ENCODE assay signal across 29 mouse cellular contexts in the genomic region with DNA sequence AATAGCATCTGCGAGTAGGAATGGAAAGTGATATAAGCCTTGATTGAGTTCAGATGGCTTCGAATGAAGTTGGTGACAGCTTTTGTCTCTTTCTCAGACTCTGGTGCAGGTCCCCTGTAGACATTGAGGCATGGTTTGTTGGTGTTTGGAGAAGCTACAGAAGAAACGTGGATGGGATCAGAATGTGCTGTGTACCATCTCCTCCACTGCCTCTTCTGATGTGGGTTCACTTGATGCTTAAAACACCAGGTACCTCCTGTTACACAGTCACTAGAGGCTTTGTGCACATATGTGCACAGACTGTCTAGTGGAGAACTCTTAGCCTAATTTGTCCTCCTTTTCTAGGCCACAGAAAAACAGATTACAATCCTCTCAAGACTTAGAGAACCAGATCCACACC. TPM values are rescaled to one million over a fixed set of nuclear protein-coding genes. Genes with fewer than 3 reads are reported as not detected.
DNase-seq lines count a peak whose midpoint lies in the region; ATAC-seq lines count a peak whose summit lies in the region.
"Had no signal": no experiment of that assay in that cellular context is flagged by ENCODE, and none has a peak within 500 bp of the region (broad histone marks: within the 10 kb centered on the region; RNA-seq: fewer than 3 reads in every experiment).

No protein-coding gene starts in this region.

- no peak for ATAC-seq in CD4-positive, CD25-positive, alpha-beta regulatory T cell, adult 4 months
- ATAC-seq: forebrain, embryonic 15.5 days; Patski had no signal

- DNase-seq in CD4-positive, CD25-positive, alpha-beta regulatory T cell, adult 2 months (ENCODE audit: low read depth, low spot score) = peak; percentile 21
- DNase-seq in thymus, postnatal 14 days = peak; percentile 13
- no peak for DNase-seq in thymus, postnatal 4 days
- DNase-seq in naive thymus-derived CD4-positive, alpha-beta T cell, adult 2 months (ENCODE audit: low read depth) = peak; percentile 63
- no peak for DNase-seq in layer of hippocampus, postnatal 10 days (ENCODE audit: low spot score in 2 of 2)
- no peak for DNase-seq in frontal cortex, postnatal 14 days (ENCODE audit: low spot score in 2 of 2)
- DNase-seq: adrenal gland, adult 2 months; adrenal gland, postnatal 25 days; cerebellum, adult 11-12 months; cerebellum, adult 8-10 months; cerebellum, postnatal 10 days; cerebellum, postnatal 36 days; embryo, embryonic 11 days; gastrocnemius, adult 2 months; gastrocnemius, postnatal 14 days; heart, adult 11 months had no signal

RNA-seq across cellular contexts. Expression of a gene that starts 19.8 kb away (rescaled TPM):
- polyA plus RNA-seq in CD4-positive, CD25-positive, alpha-beta regulatory T cell, adult 4 months (2017; shearing (Covaris generic)) = under 1 TPM in 1 of 2 experiments, not detected in 1; 0.51 TPM
- total RNA-seq in layer of hippocampus, postnatal 10 days (2021) = under 1 TPM; 0.60 to 0.69 TPM
- total RNA-seq: CH12.LX had no signal
- polyA plus RNA-seq: embryonic facial prominence, embryonic 10.5 days; Patski had no signal

RNA-seq across cellular contexts. Expression of a gene that starts 53.4 kb away (rescaled TPM):
- not detected for polyA plus RNA-seq in CD4-positive, CD25-positive, alpha-beta regulatory T cell, adult 4 months (2017; shearing (Covaris generic))
- under 1 TPM; 0.30 to 0.58 TPM for total RNA-seq in layer of hippocampus, postnatal 10 days (2021)
- total RNA-seq: CH12.LX; gastrocnemius, adult 2 months; heart, adult 8-10 months; heart, postnatal 25 days; hematopoietic stem cell, adult 5-6 weeks had no signal
- polyA plus RNA-seq: embryonic facial prominence, embryonic 10.5 days; embryonic facial prominence, embryonic 13.5 days; erythroblast, embryonic 14.5 days; forebrain, embryonic 12.5 days; forebrain, embryonic 15.5 days; G1E; heart, embryonic 11.5 days; Patski had no signal

Comparison
In these comparisons a context has a peak if more than half of its experiments do, and no peak if none do; other contexts are left out.
1. DNase-seq: peak in CD4-positive, CD25-positive, alpha-beta regulatory T cell, adult 2 months (single experiment), thymus, postnatal 14 days (single experiment) and naive thymus-derived CD4-positive, alpha-beta T cell, adult 2 months (single experiment); none in thymus, postnatal 4 days (single experiment), layer of hippocampus, postnatal 10 days (0 of 2) and frontal cortex, postnatal 14 days (0 of 2).